Mouse (Mus musculus) lung, postnatal 36 days (tissue): ENCODE data around the gene Slfn1.
"Not testable (repeated sequence)": the region's sequence is repeated elsewhere in the genome, so short reads cannot be mapped to it uniquely, and the experiment has no call there.

ENCODE experiments used
- DNase-seq: peaks from one replicate; pipeline ENCODE4 v3.0.0; 2022; ENCODE audit warnings: mixed read lengths

The Slfn1 gene

GRCm38 (mm10) chr11:83116597-83117227, at the start of gene Slfn1:
Gene Slfn1, plus strand, starts transcription at chr11:83116849.
- peak; percentile 8 for DNase-seq

DNA sequence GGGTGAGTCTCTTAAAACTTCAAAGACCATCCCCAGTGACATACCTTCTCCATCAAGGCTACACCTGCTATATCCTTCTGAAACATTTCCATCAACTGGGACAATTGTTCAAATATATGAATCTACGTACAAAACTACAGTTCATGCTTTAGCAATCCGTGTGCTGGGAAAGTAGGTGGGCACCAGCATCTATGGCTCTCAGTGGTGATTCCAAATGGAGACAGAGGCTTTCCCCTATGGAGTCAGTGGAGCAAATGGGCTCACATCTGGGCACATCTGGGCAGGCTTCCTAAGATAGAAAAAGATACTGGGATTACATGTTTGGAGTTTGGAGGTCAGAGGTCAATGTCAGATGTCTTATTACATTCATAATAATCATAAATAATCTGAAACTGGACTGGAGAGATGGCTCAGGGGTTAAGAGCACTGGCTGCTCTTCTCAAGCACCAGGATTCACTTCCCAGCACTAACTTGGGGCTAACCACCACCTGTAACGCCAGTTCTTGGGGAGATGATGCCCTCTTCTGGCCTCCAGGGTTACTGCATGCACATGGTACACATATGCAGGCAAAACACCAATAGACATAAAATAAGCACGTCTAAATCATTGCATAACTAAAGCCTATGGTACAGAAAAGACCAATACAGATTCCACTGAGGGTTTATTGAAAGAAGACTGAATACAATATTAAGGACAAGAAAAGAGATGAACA, 48.5 kb upstream of the Slfn1 start:
- no peak for DNase-seq

- DNase-seq = no peak
Observed at GRCm38 (mm10) chr11:83070321-83070970, 46.2 kb upstream of the Slfn1 start.

- DNase-seq = peak; percentile 95
Observed at GRCm38 (mm10) chr11:83077714-83078422, 38.8 kb upstream of the Slfn1 start.

- DNase-seq = peak; percentile 18
Observed at GRCm38 (mm10) chr11:83078423-83079140, 38.1 kb upstream of the Slfn1 start.

DNA sequence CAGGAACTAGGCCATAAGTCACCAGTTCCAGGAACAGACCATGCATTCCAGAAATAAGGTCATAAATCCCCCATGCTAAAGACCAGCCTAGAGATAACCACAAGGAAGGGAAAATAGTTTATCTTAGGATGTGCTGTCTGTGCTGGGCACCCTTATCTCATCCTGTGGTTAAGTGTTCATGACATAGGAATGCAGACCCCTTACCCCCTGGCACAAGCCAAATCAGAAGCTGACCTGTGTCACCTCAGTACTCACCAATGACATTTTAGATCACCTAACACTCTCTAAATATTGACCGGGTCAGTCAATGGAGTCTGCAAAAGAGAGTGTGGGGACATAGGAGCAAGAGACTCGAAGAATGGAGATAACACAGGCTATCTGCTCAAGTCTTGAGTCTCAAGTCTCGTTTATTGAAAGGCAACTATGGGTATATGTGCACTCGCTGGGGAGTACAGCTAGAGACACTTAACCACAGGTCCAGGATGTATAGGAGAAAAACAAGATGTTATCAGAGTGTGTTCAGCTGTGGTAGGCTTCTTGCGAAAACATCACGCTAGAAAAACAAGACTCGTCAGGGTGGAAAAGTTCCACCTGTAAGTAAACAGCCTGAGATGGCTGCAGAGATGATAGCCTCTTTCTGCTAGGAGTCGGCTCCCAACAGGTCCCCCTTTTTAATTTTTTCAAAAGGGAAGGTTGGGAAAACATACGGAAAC, 37.0 kb upstream of the Slfn1 start:
- peak; percentile 46 for DNase-seq

DNA sequence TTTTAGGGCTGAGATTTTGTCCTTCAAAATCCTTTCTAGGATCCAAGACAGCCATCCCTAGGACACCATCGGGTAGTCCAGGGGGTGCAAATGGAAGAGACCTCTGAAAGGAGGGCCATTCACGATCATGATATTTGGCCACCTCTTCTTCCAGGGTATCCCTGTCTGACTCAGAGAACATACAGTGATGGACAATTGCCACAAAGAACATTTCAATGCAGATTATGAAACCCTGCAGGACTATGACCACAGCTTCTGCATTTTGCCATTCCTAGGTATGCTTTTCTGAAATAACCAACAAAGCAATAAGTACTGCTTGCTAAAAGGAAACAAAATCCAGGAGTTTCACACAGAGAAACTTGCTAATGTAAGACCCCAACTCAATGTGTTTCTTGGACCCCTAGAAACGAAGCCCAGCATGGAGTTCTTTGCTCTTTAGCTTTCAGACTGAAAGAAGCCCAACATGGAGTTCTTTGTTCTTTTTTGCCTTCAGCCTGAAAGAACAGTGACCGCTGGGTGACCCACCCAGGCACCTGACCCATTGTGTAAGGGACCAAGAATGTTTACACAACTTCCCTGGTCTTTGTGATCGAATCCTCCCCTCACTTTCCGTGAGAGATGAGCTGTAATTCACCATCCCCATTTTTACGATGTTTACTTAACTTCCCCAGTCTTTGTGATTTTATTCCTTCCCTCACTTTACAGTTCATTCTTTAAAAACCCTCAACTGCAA, 33.7 kb upstream of the Slfn1 start:
- peak; percentile 52 for DNase-seq

DNA sequence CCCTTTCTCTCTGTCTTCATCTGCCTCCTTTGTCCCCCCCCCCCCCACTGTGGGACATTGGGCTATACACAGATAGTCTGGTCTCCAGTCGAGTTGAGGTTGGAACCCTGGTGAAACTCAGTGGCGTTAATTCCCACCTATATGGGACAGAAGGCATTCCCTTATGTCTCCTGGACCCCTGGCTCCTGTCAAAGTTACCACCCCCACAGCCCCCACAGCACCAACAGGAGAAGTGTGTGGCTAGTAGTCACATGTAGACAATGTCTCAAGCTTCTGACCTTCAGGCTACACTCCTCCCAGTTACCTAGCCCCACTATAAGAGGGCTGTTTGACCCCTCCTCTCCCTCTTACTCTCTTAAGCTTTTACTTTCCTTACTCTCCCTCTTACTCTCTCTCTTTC, 32.5 kb upstream of the Slfn1 start:
- DNase-seq = no peak

DNA sequence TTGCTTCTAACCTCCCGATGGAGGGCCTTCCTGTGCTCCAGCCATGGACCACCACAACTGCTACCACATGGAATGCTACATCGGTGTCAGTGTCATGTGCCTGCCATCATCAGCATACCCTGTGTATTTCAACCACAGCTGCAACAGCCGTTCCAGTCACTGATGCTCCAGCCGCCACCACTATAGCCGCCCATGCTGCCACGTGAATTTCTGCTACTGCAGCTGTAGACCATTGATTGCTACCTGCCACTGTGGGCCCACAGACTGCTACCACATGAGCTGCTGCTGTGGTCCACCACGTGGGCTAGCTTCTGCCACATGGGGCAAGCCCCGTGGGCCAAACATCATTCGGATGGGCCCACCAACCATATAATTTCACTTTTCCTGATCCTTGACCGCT, 31.9 kb upstream of the Slfn1 start:
- DNase-seq = no peak

DNA sequence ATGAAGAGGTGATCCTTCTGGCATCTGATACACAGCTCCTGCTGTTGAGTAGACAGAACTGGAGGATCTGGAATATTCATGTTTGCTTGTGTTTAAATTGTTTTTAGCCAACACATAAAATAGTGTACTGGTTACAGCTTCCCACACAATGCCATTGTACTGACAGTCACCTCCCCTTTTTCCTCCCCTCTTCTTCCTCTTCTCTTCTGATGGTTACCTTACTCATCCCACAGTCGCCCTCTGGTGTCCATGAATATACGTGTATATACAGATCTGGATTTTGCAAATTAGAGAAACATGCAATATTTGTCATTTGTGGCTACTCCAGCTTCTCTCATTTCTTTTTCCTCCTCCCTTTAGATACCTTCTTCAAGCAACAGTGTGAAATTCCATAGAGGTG, 1.5 kb upstream of the Slfn1 start:
- DNase-seq = peak; percentile 91

DNA sequence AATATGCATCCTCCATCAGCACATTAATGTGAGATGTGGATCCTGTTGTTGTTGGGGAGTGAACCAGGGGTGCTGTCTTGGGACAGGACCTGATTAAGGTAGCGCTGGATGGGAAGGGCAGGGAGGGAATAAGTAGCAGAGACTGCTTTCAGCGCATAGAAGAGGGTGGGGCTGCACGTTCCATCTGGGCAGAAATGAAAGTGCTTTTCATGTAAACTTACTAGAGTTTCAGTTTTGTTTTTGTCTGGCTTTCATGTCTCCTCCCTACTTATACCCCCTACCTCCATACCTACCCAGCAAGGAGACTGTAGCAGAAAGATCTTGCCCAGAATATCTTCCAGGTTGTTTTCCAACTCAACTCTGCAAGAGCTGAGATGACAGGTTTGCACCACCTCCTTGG, 1.4 kb downstream of the Slfn1 start:
- peak; percentile 33 for DNase-seq

GRCm38 (mm10) chr11:83121131-83121685, 4.6 kb downstream of the Slfn1 start:
- DNase-seq = no peak

- DNase-seq = no peak
Observed at GRCm38 (mm10) chr11:83123198-83123597, 6.5 kb downstream of the Slfn1 start.

DNA sequence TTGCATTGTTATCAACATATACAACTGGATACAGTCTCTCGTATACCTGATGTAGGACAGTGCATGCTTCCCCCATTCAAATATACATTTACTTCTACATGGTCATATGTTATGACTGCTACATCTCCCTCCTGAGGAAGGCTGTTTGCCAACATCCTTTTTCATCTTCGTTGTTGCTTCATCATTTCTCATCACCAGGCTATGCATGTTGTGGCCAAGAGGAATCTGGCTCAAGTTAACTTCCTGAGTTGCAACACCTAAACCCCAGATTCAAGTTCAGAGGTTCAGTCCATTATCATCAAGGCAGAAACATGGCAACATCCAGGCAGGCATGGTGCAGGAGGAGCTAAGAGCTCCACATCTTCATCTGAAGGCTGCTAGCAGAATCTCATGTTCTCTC, 8.3 kb downstream of the Slfn1 start:
- DNase-seq = peak; percentile 35

DNA sequence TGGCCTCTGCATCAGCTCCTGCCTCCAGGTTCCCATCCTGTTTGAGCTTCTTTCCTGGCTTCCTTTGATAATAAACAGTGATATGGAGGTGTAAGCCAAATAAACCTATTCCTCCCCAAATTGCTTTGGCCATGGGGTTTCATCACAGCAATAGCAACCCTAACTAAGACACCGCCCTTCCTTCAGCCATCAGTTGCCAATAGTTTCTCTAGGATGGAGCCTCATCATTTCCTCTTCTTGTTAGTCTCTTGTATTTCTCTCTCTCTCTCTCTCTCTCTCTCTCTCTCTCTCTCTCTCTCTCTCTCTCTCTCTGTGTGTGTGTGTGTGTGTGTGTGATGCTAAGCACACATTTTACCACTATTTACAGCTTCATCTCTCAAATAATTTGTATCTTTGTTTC, 9.0 kb downstream of the Slfn1 start:
- not testable (repeated sequence) for DNase-seq

DNA sequence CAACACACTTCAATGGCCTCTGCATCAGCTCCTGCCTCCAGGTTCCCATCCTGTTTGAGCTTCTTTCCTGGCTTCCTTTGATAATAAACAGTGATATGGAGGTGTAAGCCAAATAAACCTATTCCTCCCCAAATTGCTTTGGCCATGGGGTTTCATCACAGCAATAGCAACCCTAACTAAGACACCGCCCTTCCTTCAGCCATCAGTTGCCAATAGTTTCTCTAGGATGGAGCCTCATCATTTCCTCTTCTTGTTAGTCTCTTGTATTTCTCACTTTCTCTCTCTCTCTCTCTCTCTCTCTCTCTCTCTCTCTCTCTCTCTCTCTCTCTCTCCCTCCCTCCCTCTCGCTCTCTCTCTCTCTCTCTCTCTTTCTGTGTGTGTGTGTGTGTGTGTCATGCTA, 20.6 kb downstream of the Slfn1 start:
- not testable (repeated sequence) for DNase-seq

- not testable (repeated sequence) for DNase-seq
Observed at GRCm38 (mm10) chr11:83148939-83149338, 32.3 kb downstream of the Slfn1 start.
